Mouse (Mus musculus) adrenal gland, postnatal 10 days (tissue): ENCODE results near the gene Fcamr. TPM values are rescaled to one million over a fixed set of nuclear protein-coding genes. Genes with fewer than 3 reads are reported as not detected.
A peak's percentile ranks its signal among the peaks of the same experiment; 100 is the strongest.

Experiments
- DNase-seq: peaks from one replicate; pipeline ENCODE4 v3.0.0; 2021; ENCODE audit warnings: mixed read lengths
- long read RNA-seq, 2 experiments: library from polyadenylated mRNA; stranded (forward); transcript quantifications; one replicate each; pipeline ENCODE4 v2.0.0; 2021
- total RNA-seq, 2 experiments: library from RNA; stranded (reverse); gene quantifications; 2 replicates each; pipeline ENCODE4 v1.2.3; 2021

Gene Fcamr
- total RNA-seq: under 1 TPM; 0.15 to 0.24 TPM
- long read RNA-seq, experiment 1: 0 reads
- long read RNA-seq, experiment 2: 0 reads

GRCm38 (mm10) chr1:130800602-130801001 is at the start of gene Fcamr:
TSS of gene Fcamr (plus strand) at chr1:130800902.
- DNase-seq: no peak

DNA sequence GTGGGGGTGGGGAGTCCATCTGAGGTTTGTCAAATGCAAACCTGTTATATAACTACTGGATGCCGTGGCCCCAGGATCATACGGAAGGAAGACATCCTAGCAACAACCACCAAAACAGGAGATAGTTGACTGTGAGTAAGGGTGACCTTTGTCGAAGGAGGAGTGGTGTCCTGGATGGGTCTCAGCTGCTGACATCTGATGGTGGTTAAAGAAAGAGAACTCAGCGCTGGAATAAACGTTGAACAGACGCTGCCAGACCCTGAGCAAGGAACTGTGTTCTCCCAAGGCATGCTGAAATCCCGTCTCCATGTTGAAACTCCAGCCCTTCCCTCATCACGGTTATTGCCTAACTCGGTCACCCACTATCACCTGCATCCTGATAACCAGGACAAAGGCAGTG is 41.0 kb upstream of the Fcamr start:
- DNase-seq: no peak

GRCm38 (mm10) chr1:130761597-130761996 is 39.1 kb upstream of the Fcamr start:
- no peak for DNase-seq

DNA sequence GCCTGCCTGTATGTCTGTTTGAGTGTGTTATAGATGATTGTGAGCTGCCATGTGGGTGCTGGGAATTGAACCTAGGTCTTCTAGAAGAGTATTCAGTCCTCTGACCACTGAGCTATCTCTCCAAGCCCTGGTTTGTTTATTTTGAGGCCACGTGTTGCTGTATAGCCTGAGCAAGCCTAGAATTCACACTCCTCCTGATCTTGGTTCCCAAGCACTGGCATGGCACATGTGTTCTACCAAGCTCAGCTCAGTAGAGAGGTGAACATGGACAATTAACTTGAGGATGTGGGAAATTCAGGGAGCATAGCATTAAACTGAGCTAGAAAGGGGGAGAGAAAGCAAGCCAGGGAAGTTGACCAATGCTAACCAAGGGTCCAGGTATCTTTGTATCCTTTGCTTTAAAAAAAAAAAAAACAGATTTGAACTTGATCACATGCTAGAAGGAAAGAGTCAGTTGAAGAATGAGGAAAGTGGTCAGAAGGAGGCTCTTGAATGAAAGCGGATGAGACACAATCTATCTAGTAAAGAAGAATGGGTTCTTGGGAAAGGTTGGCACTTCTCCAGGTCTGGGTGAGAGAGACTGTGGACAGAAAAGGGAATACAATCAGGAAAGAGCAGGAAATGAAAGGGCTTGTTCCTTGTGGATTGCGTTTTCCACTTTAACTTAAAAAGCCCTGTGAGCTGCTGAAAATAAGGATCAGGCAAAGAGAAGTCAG is 38.5 kb upstream of the Fcamr start:
- no peak for DNase-seq

DNA sequence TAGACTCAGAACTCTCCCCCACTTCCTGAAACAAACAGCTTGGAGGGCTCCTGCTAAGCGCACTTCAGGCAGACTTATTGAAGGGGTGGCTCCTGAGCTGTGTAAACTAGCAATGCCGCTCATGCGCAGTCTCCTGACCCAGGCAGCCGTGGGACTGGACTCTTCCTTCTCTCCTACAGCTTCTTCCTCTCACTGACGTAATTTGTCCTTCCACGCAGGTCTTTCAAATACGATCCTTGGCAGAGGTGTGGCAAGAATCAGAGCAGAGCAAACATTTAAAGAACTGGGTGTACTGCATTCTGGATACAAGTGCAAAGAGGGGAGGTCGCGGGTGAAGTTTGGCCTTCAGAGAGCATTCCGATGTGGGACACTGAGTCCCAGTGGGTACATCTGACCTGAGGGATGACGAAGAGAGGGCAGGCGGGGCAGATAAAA is 36.7 kb upstream of the Fcamr start:
- DNase-seq: no peak

GRCm38 (mm10) chr1:130767066-130767465 is 33.6 kb upstream of the Fcamr start:
- peak; percentile 14 for DNase-seq

- no peak for DNase-seq
These were observed 30.8 kb upstream of the Fcamr start for GRCm38 (mm10) chr1:130769925-130770324.

DNA sequence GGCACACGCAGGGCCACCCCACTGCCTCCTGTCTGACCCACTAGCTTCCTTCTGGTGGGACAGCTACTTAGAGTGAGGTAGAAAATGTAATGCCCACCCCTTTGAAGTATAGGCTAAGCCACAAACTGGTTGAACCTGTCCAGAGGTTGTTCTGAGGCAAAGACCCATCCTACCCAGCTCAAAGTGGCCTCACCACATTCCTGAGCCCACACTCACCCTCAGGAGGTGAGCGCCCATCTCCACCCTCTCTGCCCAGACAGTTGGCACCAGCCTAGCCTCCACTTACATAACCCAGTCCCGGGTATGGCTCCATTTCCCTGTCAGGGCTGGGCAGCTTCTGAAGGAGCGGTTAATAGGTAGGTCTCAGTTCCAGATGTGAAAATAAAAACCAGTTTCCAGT is 30.2 kb upstream of the Fcamr start:
- no peak for DNase-seq

DNA sequence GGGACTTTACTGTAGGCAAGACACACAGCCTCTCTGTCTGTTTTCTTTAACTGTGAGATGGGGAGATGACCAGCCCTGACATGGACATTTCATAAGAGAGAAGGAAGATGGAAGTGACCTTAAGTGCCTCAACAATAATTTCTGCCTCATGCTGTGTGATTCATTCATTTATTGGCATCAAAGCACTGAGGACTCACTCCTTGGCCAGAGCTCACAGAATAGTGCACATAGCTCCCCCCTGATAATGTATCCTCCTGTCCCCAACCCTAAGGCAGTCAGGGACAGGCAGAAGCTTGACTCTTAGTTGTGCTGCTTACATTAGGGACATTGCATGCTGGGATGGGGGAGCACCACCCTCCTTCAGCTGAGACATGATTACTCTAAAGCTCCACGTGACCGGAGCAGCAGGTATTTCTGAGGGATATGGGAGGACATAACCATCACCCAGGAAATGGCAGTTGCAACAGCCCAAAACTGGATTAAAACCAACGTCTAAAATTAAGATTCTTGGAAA is 29.7 kb upstream of the Fcamr start:
- DNase-seq: no peak

- DNase-seq: no peak
These were observed 25.5 kb upstream of the Fcamr start for GRCm38 (mm10) chr1:130775234-130775633.

- no peak for DNase-seq
These were observed 24.9 kb upstream of the Fcamr start for GRCm38 (mm10) chr1:130775691-130776331.

- no peak for DNase-seq
These were observed 24.1 kb upstream of the Fcamr start for GRCm38 (mm10) chr1:130776645-130777044.

- no peak for DNase-seq
These were observed 20.8 kb upstream of the Fcamr start for GRCm38 (mm10) chr1:130779867-130780266.

DNA sequence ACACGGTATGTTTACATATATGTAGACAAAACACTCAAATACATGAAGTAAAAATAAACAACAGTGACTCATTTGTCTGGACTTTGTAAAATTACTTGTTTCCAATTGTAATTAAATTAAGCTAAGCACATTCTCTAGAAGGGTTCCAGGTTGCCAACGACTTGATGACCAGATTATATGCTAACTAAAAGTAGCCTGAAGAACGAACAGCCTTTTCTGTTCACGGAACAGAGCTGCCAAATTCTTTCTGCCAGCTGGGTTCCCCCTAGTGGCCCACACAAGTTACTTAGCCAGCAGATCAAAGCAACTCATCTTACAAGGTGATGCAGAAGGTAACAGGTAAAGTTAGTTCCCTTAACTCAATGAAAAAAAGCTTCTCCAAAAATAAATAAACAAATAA is 16.6 kb upstream of the Fcamr start:
- peak; percentile 36 for DNase-seq

- DNase-seq: no peak
These were observed 13.7 kb upstream of the Fcamr start for GRCm38 (mm10) chr1:130787001-130787400.

GRCm38 (mm10) chr1:130789512-130790451 is 10.9 kb upstream of the Fcamr start:
- no peak for DNase-seq

DNA sequence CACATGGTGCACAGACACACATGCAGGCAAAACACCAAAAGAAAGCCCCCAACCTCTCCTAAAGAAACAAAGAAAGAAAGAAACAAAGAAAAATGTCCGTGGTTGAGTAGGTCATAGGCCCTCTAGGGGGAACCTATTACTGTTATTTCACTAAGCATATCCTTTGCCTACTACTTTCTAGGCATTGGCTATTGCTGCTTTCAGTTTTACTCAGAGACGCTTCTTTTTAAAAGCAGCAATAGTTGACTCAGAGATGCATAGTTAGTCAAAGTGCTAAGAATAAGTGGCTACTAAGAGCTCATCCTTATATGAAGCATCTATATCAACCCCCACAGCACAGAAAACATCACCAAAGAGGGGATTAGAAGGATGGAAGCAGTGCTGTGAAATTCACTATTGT is 5.4 kb upstream of the Fcamr start:
- DNase-seq: no peak

- DNase-seq: peak; percentile 63
These were observed 3.6 kb upstream of the Fcamr start for GRCm38 (mm10) chr1:130796967-130797684.

GRCm38 (mm10) chr1:130798037-130798436 is 2.7 kb upstream of the Fcamr start:
- DNase-seq: no peak

DNA sequence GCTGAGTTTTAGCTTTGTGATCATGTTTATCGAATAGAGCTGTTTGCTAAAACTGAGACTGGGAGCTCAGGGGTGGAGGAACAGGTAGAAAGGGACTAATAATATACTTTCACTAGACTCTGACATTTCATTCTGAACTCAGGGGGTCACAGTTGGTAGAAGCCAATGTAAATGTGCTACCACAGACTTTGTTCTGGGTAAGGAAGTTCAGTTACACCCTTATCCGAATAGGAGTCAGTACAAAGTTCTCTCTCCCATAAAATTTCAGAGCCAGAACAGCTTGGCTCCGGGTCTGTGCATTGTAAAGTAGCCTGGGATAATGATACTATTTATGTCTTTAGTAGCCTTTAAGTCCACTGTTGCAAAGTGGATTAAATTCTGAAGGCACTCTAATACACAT is 2.2 kb upstream of the Fcamr start:
- DNase-seq: no peak

- no peak for DNase-seq
These were observed 1.3 kb upstream of the Fcamr start for GRCm38 (mm10) chr1:130799399-130799798.

- DNase-seq: no peak
These were observed 809 bp downstream of the Fcamr start for GRCm38 (mm10) chr1:130801511-130801910.
